Mouse (Mus musculus): ENCODE results near the gene Fmnl2. TPM values are rescaled to one million over a fixed set of nuclear protein-coding genes. Genes with fewer than 3 reads are reported as not detected.

Fmnl2 gene
- polyA plus RNA-seq, 1 experiment: not detected

DNA sequence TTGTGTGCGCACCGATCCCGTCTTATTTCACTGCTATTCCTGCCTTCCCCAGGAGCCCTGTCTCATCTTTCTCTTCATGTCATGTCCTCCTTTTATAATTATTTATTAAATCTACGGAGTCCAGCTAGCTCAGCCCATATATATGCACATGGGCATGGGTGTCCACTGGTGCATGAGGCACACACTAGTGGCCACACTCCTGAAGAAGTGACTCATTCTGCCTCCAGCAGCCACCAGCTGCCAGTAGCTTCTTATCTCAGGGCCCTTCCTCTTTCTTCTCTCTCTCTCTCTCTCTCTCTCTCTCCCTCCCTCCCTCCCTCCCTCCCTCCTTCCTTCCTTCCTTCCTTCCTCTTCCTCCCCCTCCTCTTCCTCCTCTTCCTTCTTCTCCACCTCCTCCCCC, 43.1 kb downstream of the Fmnl2 start:
- Histone ChIP-seq H3K36me3 (ENCODE audit: control insufficient read depth) (no peaks in the 10 kb centered on the region), H3K4me1 (ENCODE audit: control insufficient read depth) (peaks cover 1% of the 10 kb centered on the region; the same call in 1 of the 2 replicates), H3K9me3 (ENCODE audit: control insufficient read depth, low read length) (no peaks in the 10 kb centered on the region), H3K27me3 (ENCODE audit: control insufficient read depth) (no peaks in the 10 kb centered on the region), H3K4me3 (replicated peaks) (no peak overlapping the region)
- TF ChIP-seq GATA1 (IDR thresholded peaks at IDR 0.05; ENCODE audit: low read length) (no peak), TAL1 (IDR thresholded peaks at IDR 0.05; ENCODE audit: low read length) (no peak)

DNA sequence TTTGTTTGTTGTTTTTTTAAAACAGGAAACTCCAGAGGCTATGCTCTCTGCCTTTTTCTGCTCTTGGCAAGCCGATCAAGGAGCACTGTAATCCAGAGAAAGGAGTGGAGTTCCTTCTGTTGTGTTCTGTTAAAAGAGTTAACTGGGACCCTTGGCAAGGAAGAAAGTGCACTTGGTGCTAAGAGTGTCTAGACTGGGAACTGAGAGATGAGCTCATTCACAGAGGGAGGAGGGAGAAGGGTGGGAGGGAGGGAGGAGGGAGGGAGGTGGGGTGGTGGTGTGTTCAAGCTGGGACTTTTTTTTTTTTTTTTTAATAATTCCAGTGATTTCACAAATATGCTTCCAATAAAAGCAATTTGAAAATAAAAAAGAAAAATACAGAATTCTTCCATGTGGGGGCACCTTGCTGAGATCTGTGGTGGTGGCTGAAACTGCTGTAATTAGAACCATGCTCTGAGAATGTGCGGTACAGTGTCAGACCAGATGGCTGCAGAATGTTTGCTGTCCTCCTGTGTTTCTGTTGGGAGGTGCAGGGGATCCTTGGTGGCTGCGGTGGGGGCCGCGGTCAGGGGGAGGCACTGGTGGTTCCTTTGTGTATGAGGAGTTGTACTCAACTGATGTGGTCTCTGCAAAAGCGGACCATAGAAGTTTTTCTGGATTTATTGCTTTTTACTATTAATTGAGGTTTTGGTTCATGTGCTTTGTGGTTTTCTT, 43.8 kb downstream of the Fmnl2 start:
- no peaks in the 10 kb centered on the region for H3K9me3 ChIP-seq (ENCODE audit: control insufficient read depth, low read length)
- H3K4me1 ChIP-seq (ENCODE audit: control insufficient read depth): peaks cover 1% of the 10 kb centered on the region; the same call in 1 of the 2 replicates
- H3K36me3 ChIP-seq (ENCODE audit: control insufficient read depth): no peaks in the 10 kb centered on the region
- H3K4me3 ChIP-seq (replicated peaks): no peak overlapping the region
- TF ChIP-seq GATA1 (IDR thresholded peaks at IDR 0.05; ENCODE audit: low read length): no peak
- no peak for TF ChIP-seq TAL1 (IDR thresholded peaks at IDR 0.05; ENCODE audit: low read length)
- H3K27me3 ChIP-seq (ENCODE audit: control insufficient read depth): no peaks in the 10 kb centered on the region

DNA sequence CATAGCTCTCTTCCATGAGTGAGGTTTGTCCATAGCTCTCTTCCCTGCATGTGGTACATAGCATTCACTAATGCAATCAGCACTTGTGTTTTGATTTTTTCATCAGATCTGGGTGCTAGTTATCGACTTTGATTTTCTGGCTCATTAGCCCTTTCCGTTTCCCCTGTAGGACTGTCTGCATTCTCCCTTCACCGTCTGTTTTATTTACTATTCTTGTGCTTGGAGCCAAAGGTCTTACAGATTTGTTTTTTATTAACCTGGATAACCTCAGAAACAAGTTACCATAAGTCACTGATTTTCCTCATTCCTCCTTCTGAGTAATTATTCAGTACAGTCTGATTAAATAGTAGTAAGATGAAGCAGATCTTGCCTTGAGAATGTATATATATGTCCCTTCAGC, 44.8 kb downstream of the Fmnl2 start:
- no peaks in the 10 kb centered on the region for H3K36me3 ChIP-seq (ENCODE audit: control insufficient read depth)
- no peak overlapping the region for H3K4me3 ChIP-seq (replicated peaks)
- peaks cover 1% of the 10 kb centered on the region; the same call in 1 of the 2 replicates for H3K4me1 ChIP-seq (ENCODE audit: control insufficient read depth)
- no peaks in the 10 kb centered on the region for H3K9me3 ChIP-seq (ENCODE audit: control insufficient read depth, low read length)
- TF ChIP-seq TAL1 (IDR thresholded peaks at IDR 0.05; ENCODE audit: low read length) (no peak), GATA1 (IDR thresholded peaks at IDR 0.05; ENCODE audit: low read length) (no peak)
- no peaks in the 10 kb centered on the region for H3K27me3 ChIP-seq (ENCODE audit: control insufficient read depth)

DNA sequence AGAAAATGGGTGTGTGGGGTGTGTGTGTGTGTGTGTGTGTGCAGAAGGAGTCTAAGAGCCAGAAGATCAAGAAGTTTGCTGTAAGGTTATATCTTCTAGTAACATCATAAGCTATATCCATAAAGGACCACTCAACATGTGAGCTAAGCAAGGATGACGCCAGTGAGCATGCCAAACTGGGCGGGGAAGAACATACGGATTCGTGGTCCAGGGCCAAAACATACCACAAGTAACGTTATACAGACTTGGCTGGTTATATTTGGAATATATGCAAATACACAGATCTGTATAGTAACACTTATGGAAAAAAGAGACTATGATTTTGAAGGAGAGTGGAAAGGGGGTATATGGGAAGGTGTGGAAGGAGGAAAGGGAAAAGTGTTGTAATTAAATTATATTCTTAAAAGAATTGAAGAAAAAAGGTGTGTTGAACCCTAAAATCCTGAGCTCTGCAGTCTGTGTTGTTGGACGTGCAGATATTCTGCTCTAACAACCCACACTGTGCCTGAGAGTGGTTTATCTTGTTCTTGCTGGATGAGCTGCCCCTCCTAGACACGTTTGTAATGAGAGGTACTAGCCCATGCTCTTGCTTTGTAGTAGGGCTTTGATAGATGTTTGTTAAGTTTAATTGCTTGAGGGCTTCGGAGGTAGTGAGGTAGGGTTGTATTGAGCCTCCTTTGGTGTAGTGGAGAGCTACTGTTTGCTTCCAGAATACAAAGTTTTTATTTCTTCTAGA, 45.7 kb downstream of the Fmnl2 start:
- peaks cover 1% of the 10 kb centered on the region; the same call in 1 of the 2 replicates for H3K4me1 ChIP-seq (ENCODE audit: control insufficient read depth)
- TF ChIP-seq TAL1 (IDR thresholded peaks at IDR 0.05; ENCODE audit: low read length) (no peak), GATA1 (IDR thresholded peaks at IDR 0.05; ENCODE audit: low read length) (no peak)
- no peak overlapping the region for H3K4me3 ChIP-seq (replicated peaks)
- no peaks in the 10 kb centered on the region for H3K36me3 ChIP-seq (ENCODE audit: control insufficient read depth)
- H3K9me3 ChIP-seq (ENCODE audit: control insufficient read depth, low read length): no peaks in the 10 kb centered on the region
- H3K27me3 ChIP-seq (ENCODE audit: control insufficient read depth): no peaks in the 10 kb centered on the region

- Histone ChIP-seq H3K27me3 (ENCODE audit: control insufficient read depth) (no peaks in the 10 kb centered on the region), H3K4me1 (ENCODE audit: control insufficient read depth) (peaks cover 1% of the 10 kb centered on the region; the same call in 1 of the 2 replicates), H3K4me3 (replicated peaks) (no peak overlapping the region), H3K36me3 (ENCODE audit: control insufficient read depth) (no peaks in the 10 kb centered on the region), H3K9me3 (ENCODE audit: control insufficient read depth, low read length) (no peaks in the 10 kb centered on the region)
- TF ChIP-seq GATA1 (IDR thresholded peaks at IDR 0.05; ENCODE audit: low read length) (no peak), TAL1 (IDR thresholded peaks at IDR 0.05; ENCODE audit: low read length) (no peak)
Measured at GRCm38 (mm10) chr2:52904526-52904925, 46.9 kb downstream of the Fmnl2 start.

GRCm38 (mm10) chr2:52913311-52913710, 55.7 kb downstream of the Fmnl2 start:
- Histone ChIP-seq H3K36me3 (ENCODE audit: control insufficient read depth) (no peaks in the 10 kb centered on the region), H3K9me3 (ENCODE audit: control insufficient read depth, low read length) (no peaks in the 10 kb centered on the region)
- TF ChIP-seq GATA1 (IDR thresholded peaks at IDR 0.05; ENCODE audit: low read length) (no peak), TAL1 (IDR thresholded peaks at IDR 0.05; ENCODE audit: low read length) (no peak)

DNA sequence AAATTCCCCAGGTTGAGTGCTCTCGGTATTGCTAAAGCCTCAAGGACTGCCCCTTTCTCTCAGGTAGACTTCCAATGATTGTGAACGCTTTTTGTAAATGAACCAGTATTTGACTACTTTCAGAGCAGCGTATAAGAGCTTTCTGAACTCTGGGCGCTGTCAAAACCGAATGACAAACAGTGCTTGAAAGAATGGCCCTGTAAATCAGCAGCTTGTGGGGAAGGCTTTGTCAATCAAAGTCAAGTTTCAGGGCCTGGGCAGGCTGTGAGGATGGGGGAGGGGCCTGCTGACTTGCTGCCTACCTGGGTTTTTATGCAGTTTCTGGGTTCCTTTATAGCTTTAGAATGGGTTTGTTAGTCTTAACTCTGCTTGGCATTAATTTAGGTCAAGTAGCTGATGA, 56.1 kb downstream of the Fmnl2 start:
- H3K36me3 ChIP-seq (ENCODE audit: control insufficient read depth): no peaks in the 10 kb centered on the region
- H3K4me1 ChIP-seq (ENCODE audit: control insufficient read depth): no peaks in the 10 kb centered on the region
- H3K9me3 ChIP-seq (ENCODE audit: control insufficient read depth, low read length): no peaks in the 10 kb centered on the region
- no peak overlapping the region for H3K4me3 ChIP-seq (replicated peaks)
- TF ChIP-seq GATA1 (IDR thresholded peaks at IDR 0.05; ENCODE audit: low read length): no peak
- no peak for TF ChIP-seq TAL1 (IDR thresholded peaks at IDR 0.05; ENCODE audit: low read length)
- no peaks in the 10 kb centered on the region for H3K27me3 ChIP-seq (ENCODE audit: control insufficient read depth)

More at GRCm38 (mm10) chr2:52913311-52913710, 55.7 kb downstream of the Fmnl2 start:
- Histone ChIP-seq H3K4me3 (replicated peaks) (no peak overlapping the region), H3K27me3 (ENCODE audit: control insufficient read depth) (no peaks in the 10 kb centered on the region), H3K4me1 (ENCODE audit: control insufficient read depth) (no peaks in the 10 kb centered on the region)

DNA sequence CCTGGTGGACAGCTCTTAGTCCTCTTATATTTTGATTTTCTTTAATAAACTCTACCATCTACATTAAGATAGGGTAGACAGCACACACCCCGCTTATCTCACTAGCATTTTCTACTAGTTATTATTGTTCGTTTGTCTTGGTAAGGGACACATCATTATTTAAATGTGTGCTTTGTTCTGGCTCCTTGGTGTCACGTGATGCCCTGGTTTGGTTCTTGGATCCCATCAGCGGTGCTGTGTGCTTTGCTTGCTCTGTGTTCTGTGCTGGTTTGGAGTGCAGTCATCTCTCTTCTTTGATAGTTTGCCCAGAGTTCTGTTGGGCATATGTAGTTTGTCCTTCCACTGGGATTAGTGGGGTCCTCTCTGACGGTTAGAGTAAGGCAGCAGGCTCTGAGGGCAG, 57.9 kb downstream of the Fmnl2 start:
- no peaks in the 10 kb centered on the region for H3K9me3 ChIP-seq (ENCODE audit: control insufficient read depth, low read length)
- TF ChIP-seq GATA1 (IDR thresholded peaks at IDR 0.05; ENCODE audit: low read length) (no peak), TAL1 (IDR thresholded peaks at IDR 0.05; ENCODE audit: low read length) (no peak)

DNA sequence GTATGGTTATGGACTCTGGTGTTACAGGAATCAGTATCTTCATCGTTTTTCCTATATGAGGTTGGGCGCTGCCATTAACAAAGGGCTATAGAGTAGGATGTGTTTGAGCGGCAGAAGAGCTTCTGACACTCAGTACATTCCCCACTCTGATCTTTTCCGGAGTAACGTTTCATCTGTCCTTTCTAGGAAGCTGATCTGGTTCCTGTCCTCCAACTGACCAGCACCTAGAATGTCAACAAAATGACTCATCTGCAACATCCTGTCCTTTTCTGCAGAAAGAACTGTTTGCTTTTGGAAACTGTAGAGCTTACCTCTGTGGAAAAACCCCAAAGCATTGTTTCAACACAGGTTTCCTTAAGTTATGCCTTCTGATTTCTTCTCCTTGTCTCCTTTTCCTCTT, 60.4 kb downstream of the Fmnl2 start:
- no peaks in the 10 kb centered on the region for H3K9me3 ChIP-seq (ENCODE audit: control insufficient read depth, low read length)
- H3K4me1 ChIP-seq (ENCODE audit: control insufficient read depth): no peaks in the 10 kb centered on the region
- H3K27me3 ChIP-seq (ENCODE audit: control insufficient read depth): no peaks in the 10 kb centered on the region
- no peak overlapping the region for H3K4me3 ChIP-seq (replicated peaks)
- no peak for TF ChIP-seq GATA1 (IDR thresholded peaks at IDR 0.05; ENCODE audit: low read length)
- TF ChIP-seq TAL1 (IDR thresholded peaks at IDR 0.05; ENCODE audit: low read length): no peak
- no peaks in the 10 kb centered on the region for H3K36me3 ChIP-seq (ENCODE audit: control insufficient read depth)

More for the DNA sequence above, 57.9 kb downstream of the Fmnl2 start:
- no peak overlapping the region for H3K4me3 ChIP-seq (replicated peaks)
- no peaks in the 10 kb centered on the region for H3K4me1 ChIP-seq (ENCODE audit: control insufficient read depth)
- H3K27me3 ChIP-seq (ENCODE audit: control insufficient read depth): no peaks in the 10 kb centered on the region
- no peaks in the 10 kb centered on the region for H3K36me3 ChIP-seq (ENCODE audit: control insufficient read depth)
